Mouse (Mus musculus) spleen, adult 2 months (tissue): ENCODE measurements at regions not wholly inside any gene's neighbourhood (a gene's known extent, or its start where the extent isn't known, plus 50 kb on each side); places are given as distances from the start of the nearest gene placed in this dataset.

Experiments used
- CTCF ChIP-seq: fragments of 200-500 bp; IDR thresholded peaks from 2 replicates; pipeline ENCODE4 v1.5.1; 2011; ENCODE audit warnings: mild to moderate bottlenecking, inconsistent platforms; ENCODE audit not compliant: insufficient read depth, insufficient read length, insufficient replicate concordance; ENCODE audit errors: extremely low read depth
- POLR2A ChIP-seq: fragments of 200-500 bp; IDR thresholded peaks from 2 replicates; pipeline ENCODE4 v1.6.1; 2011; ENCODE audit warnings: low read depth, low read length, inconsistent platforms

DNA sequence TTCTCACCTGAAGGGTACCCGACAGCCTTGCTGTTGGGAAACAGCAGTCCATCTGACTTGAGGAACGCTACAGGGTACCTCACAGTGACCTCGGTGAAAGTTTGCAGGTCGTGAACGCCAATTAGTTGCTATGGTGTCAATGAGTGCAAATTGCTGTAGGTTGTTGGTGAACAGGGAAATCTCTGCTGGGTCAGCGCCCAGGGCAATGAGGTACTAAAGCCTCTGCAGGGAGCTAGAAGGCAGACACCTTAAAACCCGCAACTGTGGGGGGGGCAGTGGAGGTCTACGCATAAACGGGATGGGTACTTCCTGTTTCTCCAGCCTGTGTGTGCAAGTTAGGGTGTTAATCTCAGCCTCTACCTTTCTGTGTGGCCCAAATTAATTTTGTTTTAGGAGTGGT is 156.3 kb upstream of the Adgrl2 start:
- no peak for TF ChIP-seq CTCF
- TF ChIP-seq POLR2A, result no peak
